Mouse (Mus musculus): ENCODE measurements around the gene Slc16a3.

- TF ChIP-seq CTCF (IDR thresholded peaks at IDR 0.05; ENCODE audit: low read depth), result no peak
- no peak for TF ChIP-seq EP300 (IDR thresholded peaks at IDR 0.05; ENCODE audit: low read depth)
Observed at GRCm38 (mm10) chr11:120981661-120982060, 33.4 kb downstream of the Slc16a3 start.

All from liver, embryonic 14.5 days (tissue).